Mouse (Mus musculus) induced T-regulatory cell, adult 2 months (primary cell): Measurements from ENCODE around the gene Gm28230.

Experiments
- DNase-seq: peaks from one replicate; pipeline ENCODE4 v3.0.0-alpha.2; 2012; ENCODE audit warnings: low read depth

The Gm28230 gene

GRCm38 (mm10) chr2:74763976-74764375 is 37.4 kb downstream of the Gm28230 start:
- DNase-seq = no peak

- DNase-seq = no peak
These were observed 47.8 kb downstream of the Gm28230 start for GRCm38 (mm10) chr2:74774359-74774758.

GRCm38 (mm10) chr2:74777536-74778275 is 51.2 kb downstream of the Gm28230 start:
- DNase-seq = no peak

- DNase-seq = no peak
These were observed 54.9 kb downstream of the Gm28230 start for GRCm38 (mm10) chr2:74781386-74781785.

GRCm38 (mm10) chr2:74795531-74795930 is 69.0 kb downstream of the Gm28230 start:
- DNase-seq = no peak
